Mouse (Mus musculus) liver, embryonic 15.5 days (tissue): ENCODE results near the gene Tnks2. TPM values are rescaled to one million over a fixed set of nuclear protein-coding genes. Genes with fewer than 3 reads are reported as not detected.
"Not testable (repeated sequence)": the region's sequence is repeated elsewhere in the genome, so short reads cannot be mapped to it uniquely, and the experiment has no call there.

Experiments used
- ATAC-seq: fragments of 200-750 bp; cut with Nextera tagmentation; 2 replicates; pipeline ENCODE4 v1.8.0; 2017; ENCODE audit warnings: moderate number of reproducible peaks, mild to moderate bottlenecking, moderate library complexity; ENCODE audit not compliant: insufficient read depth
- H3K27ac ChIP-seq: fragments of 300-500 bp; sonication (generic); replicated peaks from 2 replicates; pipeline ENCODE4 v1.5.1; 2015; ENCODE audit warnings: mild to moderate bottlenecking, inconsistent platforms
- H3K27me3 ChIP-seq: fragments of 300-500 bp; sonication (generic); 2 replicates; pipeline ENCODE4 v1.6.1; 2015; ENCODE audit warnings: mild to moderate bottlenecking, inconsistent platforms
- H3K36me3 ChIP-seq: fragments of 300-500 bp; sonication (generic); replicated peaks from 2 replicates; pipeline ENCODE4 v1.6.1; 2015; ENCODE audit warnings: moderate library complexity, mild to moderate bottlenecking, inconsistent platforms
- H3K4me1 ChIP-seq: fragments of 300-500 bp; sonication (generic); replicated peaks from 2 replicates; pipeline ENCODE4 v1.6.1; 2015; ENCODE audit warnings: inconsistent platforms
- H3K4me2 ChIP-seq: fragments of 300-500 bp; sonication (generic); 2 replicates; pipeline ENCODE4 v1.6.1; 2015; ENCODE audit warnings: moderate library complexity, mild to moderate bottlenecking, inconsistent platforms
- H3K4me3 ChIP-seq: fragments of 300-500 bp; sonication (generic); replicated peaks from 2 replicates; pipeline ENCODE4 v1.5.1; 2015; ENCODE audit warnings: mild to moderate bottlenecking, inconsistent platforms
- H3K9ac ChIP-seq: fragments of 300-500 bp; sonication (generic); 2 replicates; pipeline ENCODE4 v1.6.1; 2015; ENCODE audit warnings: moderate library complexity, mild to moderate bottlenecking, inconsistent platforms
- H3K9me3 ChIP-seq: fragments of 300-500 bp; sonication (generic); replicated peaks from 2 replicates; pipeline ENCODE4 v1.6.1; 2016; ENCODE audit warnings: inconsistent platforms
- WGBS: fragments of 180-500 bp; shearing (Covaris S2); methylation state at CpG from one replicate; pipeline ENCODE4 v1.1.7; 2015; ENCODE audit warnings: mixed read lengths; ENCODE audit not compliant: insufficient replicate concordance; 5-methylcytosine and 5-hydroxymethylcytosine counted together
- polyA plus RNA-seq: library from polyadenylated mRNA; unstranded; fragments of >200 nt; fragmentation: Nextera tagmentation; extraction: Ambion mirVana; gene quantifications from 2 replicates; pipeline ENCODE4 v1.2.1, GENCODE M21; 2015

Tnks2 gene
- polyA plus RNA-seq, 1 experiment from 2014 or later: 11.8 TPM

DNA sequence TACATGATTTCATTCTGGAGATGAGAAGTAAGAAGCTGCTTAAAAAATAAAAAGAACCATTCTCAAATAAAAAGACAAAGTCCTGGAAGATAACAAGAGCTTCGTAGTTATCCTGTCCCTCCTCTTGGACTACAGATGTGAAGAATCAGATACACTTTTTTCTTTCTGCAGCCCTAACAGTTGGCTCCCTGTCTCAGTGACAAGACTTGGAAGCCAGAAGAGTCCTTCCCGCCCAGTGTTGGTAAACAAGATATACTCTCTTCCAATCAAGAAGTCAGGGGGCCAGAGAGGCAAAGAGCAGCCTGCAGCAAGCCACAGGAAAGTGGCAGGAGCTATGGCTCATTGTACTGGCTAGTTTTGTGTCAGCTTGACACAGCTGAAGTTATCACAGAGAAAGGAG lies 27.2 kb upstream of the Tnks2 start:
- Histone ChIP-seq H3K9me3 (no peaks in the 10 kb centered on the region), H3K36me3 (no peaks in the 10 kb centered on the region), H3K27ac (no peak overlapping the region), H3K9ac (no peak overlapping the region), H3K4me2 (no peak overlapping the region), H3K4me3 (no peak overlapping the region), H3K27me3 (no peaks in the 10 kb centered on the region), H3K4me1 (peaks cover 8% of the 10 kb centered on the region; the same call in 1 of the 2 replicates)
- no peak for ATAC-seq
- WGBS: 34% methylated on average over 2 of the region's 2 CpGs

DNA sequence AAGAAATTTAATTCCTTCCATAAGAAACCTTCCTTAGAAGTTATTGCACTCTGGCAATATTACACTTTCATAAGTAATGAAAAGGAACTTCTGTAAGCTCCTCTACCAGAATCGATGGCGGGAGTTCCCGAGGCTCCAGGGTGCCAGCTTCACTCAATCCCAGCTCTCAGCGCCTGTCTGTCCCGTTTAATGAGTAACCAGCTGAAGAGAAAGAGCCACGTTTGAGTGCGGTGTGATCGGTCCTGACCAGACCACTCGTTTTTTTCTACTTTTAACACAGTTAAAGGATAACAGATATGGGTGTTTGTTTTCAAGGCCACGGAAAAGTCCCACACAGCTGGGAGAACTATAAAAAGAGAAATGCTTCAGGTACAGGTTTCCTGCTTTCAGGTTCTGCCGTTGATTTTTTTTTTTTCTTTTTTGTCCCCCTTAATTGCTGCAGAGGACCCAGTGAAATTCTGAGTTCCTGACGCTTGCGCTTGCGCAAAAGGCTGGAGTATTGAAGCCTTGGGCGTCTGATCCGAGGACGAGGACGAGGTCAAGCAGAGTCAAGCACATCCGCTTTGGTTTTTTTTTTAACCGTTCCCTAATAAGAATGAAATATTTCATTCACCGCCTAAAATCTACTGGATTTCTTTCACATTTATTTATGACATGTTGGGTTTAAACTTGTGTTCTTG lies 25.5 kb upstream of the Tnks2 start:
- H3K27ac ChIP-seq: peak overlapping the region; percentile 29
- H3K36me3 ChIP-seq: no peaks in the 10 kb centered on the region
- no peak overlapping the region for H3K4me3 ChIP-seq
- no peak overlapping the region for H3K9ac ChIP-seq
- H3K9me3 ChIP-seq: no peaks in the 10 kb centered on the region
- WGBS: 64% methylated on average over 21 of the region's 21 CpGs
- H3K4me2 ChIP-seq: peak overlapping the region; percentile 6; the same call in 1 of the 2 replicates
- no peaks in the 10 kb centered on the region for H3K27me3 ChIP-seq
- H3K4me1 ChIP-seq: peaks cover 7% of the 10 kb centered on the region; the same call in 1 of the 2 replicates
- peak; percentile 69; the same call in 1 of the 2 replicates for ATAC-seq

DNA sequence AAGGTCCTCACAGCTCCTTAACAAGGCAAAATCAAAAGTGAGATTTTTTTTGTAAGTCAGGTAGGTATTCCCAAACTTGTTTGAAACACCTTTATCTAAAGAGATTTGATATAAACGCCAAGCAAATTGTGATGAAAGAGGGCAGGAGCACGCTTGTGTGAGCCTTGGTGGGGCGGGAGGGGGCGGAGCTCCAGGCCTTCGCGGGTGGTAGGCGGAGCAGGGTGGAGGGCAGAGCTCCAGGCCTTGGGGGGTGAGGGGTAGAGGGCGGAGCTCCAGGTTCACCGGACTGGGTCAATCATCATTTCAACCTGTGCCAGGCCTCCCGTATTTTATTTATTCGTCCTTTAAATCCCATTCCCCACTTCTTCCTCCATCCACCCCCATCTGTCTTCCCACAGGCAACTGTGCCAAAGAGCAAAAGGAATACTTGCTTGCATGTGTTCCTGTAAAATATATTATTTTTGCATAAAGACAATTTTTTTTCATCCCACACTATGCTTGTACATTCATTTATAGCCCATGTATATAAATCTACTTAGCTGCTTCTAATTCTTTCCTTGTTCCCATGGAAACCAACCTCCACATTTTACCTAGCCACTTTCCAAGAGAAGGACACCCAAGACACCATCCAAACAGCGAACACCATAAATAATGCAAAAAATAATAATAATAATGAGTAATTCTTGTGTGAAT lies 24.4 kb upstream of the Tnks2 start:
- H3K4me3 ChIP-seq: no peak overlapping the region
- H3K27me3 ChIP-seq: no peaks in the 10 kb centered on the region
- H3K4me1 ChIP-seq: 0 out of 2 replicates have a peak, but pooled peaks cover 5% of the 10 kb centered on the region
- no peak for ATAC-seq
- no peak overlapping the region for H3K9ac ChIP-seq
- H3K4me2 ChIP-seq: no peak overlapping the region
- WGBS: 40% methylated on average over 12 of the region's 12 CpGs
- H3K36me3 ChIP-seq: no peaks in the 10 kb centered on the region
- H3K9me3 ChIP-seq: no peaks in the 10 kb centered on the region
- no peak overlapping the region for H3K27ac ChIP-seq

GRCm38 (mm10) chr19:36812011-36812410 lies 22.0 kb upstream of the Tnks2 start:
- Histone ChIP-seq H3K9me3 (no peaks in the 10 kb centered on the region), H3K27me3 (no peaks in the 10 kb centered on the region), H3K27ac (no peak overlapping the region), H3K4me3 (no peak overlapping the region), H3K4me2 (no peak overlapping the region), H3K36me3 (no peaks in the 10 kb centered on the region), H3K9ac (no peak overlapping the region), H3K4me1 (peaks cover 8% of the 10 kb centered on the region; the same call in 1 of the 2 replicates)
- ATAC-seq: no peak
- 45% methylated on average over 8 of the region's 8 CpGs for WGBS

GRCm38 (mm10) chr19:36815396-36816271 lies 18.4 kb upstream of the Tnks2 start:
- peaks cover 6% of the 10 kb centered on the region; the same call in 1 of the 2 replicates for H3K4me1 ChIP-seq
- no peaks in the 10 kb centered on the region for H3K9me3 ChIP-seq
- H3K4me3 ChIP-seq: peak overlapping the region; percentile 29
- WGBS: 12% methylated on average over 32 of the region's 32 CpGs
- no peak overlapping the region; the same call in 1 of the 2 replicates for H3K9ac ChIP-seq
- H3K36me3 ChIP-seq: no peaks in the 10 kb centered on the region
- ATAC-seq: no peak; the same call in 1 of the 2 replicates
- H3K27me3 ChIP-seq: no peaks in the 10 kb centered on the region
- H3K4me2 ChIP-seq: peak overlapping the region; percentile 62
- no peak overlapping the region for H3K27ac ChIP-seq

GRCm38 (mm10) chr19:36818141-36818885 lies 15.7 kb upstream of the Tnks2 start:
- 13% methylated on average over 22 of the region's 22 CpGs for WGBS
- no peaks in the 10 kb centered on the region for H3K36me3 ChIP-seq
- H3K4me2 ChIP-seq: peak overlapping the region; percentile 66
- H3K4me1 ChIP-seq: peaks cover 6% of the 10 kb centered on the region; the same call in 1 of the 2 replicates
- H3K9me3 ChIP-seq: no peaks in the 10 kb centered on the region
- no peak overlapping the region for H3K9ac ChIP-seq
- H3K27ac ChIP-seq: no peak overlapping the region
- H3K27me3 ChIP-seq: no peaks in the 10 kb centered on the region
- peak overlapping the region; percentile 39 for H3K4me3 ChIP-seq
- no peak for ATAC-seq

DNA sequence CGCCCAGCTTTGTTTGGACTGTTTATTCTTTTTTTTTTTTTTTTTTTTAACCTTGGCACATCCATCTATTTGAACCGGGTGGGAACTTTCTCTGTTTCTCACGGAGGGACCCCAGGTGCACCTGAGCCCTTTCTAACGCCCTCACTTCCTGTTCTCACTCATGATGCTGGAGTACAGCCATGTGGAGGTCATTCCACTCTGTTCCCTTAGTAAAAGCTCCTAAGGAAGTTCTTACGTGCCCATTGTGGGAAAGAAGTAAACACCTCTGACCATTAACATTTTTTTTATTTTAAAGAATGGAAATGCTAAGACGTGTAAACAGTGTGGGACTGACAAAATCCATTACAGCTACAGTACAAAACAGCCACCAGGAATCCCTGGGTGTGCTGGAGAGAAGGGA lies 14.8 kb upstream of the Tnks2 start:
- no peaks in the 10 kb centered on the region for H3K36me3 ChIP-seq
- no peak overlapping the region for H3K4me3 ChIP-seq
- no peak overlapping the region for H3K9ac ChIP-seq
- WGBS: 63% methylated on average over 6 of the region's 6 CpGs
- no peak for ATAC-seq
- peaks cover 6% of the 10 kb centered on the region; the same call in 1 of the 2 replicates for H3K4me1 ChIP-seq
- no peak overlapping the region for H3K27ac ChIP-seq
- H3K4me2 ChIP-seq: no peak overlapping the region
- no peaks in the 10 kb centered on the region for H3K27me3 ChIP-seq
- no peaks in the 10 kb centered on the region for H3K9me3 ChIP-seq

- Histone ChIP-seq H3K27ac (no peak overlapping the region), H3K27me3 (no peaks in the 10 kb centered on the region), H3K4me1 (peaks cover 6% of the 10 kb centered on the region; the same call in 1 of the 2 replicates), H3K4me2 (no peak overlapping the region), H3K9me3 (no peaks in the 10 kb centered on the region), H3K36me3 (no peaks in the 10 kb centered on the region), H3K9ac (no peak overlapping the region), H3K4me3 (no peak overlapping the region)
- WGBS: 84% methylated on average over 4 of the region's 4 CpGs
- ATAC-seq: no peak
These were observed 13.6 kb upstream of the Tnks2 start for GRCm38 (mm10) chr19:36820469-36820868.

DNA sequence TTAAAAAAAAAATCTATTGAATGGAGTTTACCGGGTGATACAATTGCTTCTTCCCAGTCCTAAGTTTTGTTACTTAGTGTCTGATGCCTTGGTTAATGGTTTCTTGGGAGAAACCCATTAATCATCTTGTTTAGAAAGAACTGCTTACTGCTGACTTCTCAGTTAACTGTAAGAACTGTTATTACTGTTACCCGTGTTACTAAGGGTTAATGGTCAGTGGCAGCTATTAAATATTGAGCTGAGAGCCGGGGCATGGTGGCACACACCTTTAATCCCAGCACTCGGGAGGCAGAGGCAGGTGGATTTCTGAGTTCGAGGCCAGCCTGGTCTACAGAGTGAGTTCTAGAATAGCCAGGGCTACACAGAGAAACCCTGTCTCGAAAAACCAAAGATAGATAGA lies 12.7 kb upstream of the Tnks2 start:
- not testable (repeated sequence) for H3K27me3 ChIP-seq, H3K4me3 ChIP-seq, H3K27ac ChIP-seq, H3K9ac ChIP-seq, ATAC-seq, H3K9me3 ChIP-seq, H3K4me2 ChIP-seq, H3K4me1 ChIP-seq, H3K36me3 ChIP-seq
- WGBS: 51% methylated on average over 6 of the region's 6 CpGs

- no peak for ATAC-seq
- peaks cover 4% of the 10 kb centered on the region; the same call in 1 of the 2 replicates for H3K4me1 ChIP-seq
- WGBS: 77% methylated on average over 4 of the region's 4 CpGs
- H3K36me3 ChIP-seq: no peaks in the 10 kb centered on the region
- H3K4me3 ChIP-seq: no peak overlapping the region
- H3K27me3 ChIP-seq: no peaks in the 10 kb centered on the region
- no peak overlapping the region for H3K27ac ChIP-seq
- no peaks in the 10 kb centered on the region for H3K9me3 ChIP-seq
- no peak overlapping the region for H3K4me2 ChIP-seq
- H3K9ac ChIP-seq: no peak overlapping the region
These were observed 11.3 kb upstream of the Tnks2 start for GRCm38 (mm10) chr19:36822701-36823100.
